Mouse (Mus musculus): ENCODE measurements around the gene Csnk2a2. TPM values are rescaled to one million over a fixed set of nuclear protein-coding genes. Genes with fewer than 3 reads are reported as not detected.

Gene Csnk2a2
- polyA plus RNA-seq, 1 experiment from 2014 or later = 10.3 TPM

DNA sequence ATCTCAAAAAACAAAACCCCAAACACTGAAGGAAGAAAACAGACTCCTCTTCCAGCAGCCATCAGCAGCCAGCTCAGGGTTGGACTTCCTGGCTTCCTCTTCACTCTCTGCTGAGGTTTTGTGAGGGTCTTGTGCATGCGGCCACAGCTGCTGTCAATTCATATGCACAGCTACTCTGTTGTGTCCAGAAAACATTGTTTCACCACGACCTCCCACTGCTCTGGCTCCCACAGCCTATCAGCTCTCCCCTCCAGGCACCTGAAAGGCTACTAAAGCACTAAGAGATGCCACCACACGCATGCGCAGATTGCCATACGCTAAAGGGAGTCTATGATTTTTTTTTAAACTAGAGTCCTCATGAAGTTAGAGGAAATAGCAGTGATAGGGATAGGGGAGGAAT, 15.0 kb upstream of the Csnk2a2 start:
- WGBS = 61% methylated on average over 5 of the region's 5 CpGs
- Histone ChIP-seq H3K4me3 (no peak overlapping the region), H3K27ac (replicated peaks) (no peak overlapping the region), H3K9ac (replicated peaks) (no peak overlapping the region), H3K9me3 (no peaks in the 10 kb centered on the region), H3K4me2 (replicated peaks) (no peak overlapping the region), H3K4me1 (no peaks in the 10 kb centered on the region), H3K27me3 (no peaks in the 10 kb centered on the region), H3K36me3 (no peaks in the 10 kb centered on the region)
- ATAC-seq (ENCODE audit: low FRiP score, low read depth) = no peak

DNA sequence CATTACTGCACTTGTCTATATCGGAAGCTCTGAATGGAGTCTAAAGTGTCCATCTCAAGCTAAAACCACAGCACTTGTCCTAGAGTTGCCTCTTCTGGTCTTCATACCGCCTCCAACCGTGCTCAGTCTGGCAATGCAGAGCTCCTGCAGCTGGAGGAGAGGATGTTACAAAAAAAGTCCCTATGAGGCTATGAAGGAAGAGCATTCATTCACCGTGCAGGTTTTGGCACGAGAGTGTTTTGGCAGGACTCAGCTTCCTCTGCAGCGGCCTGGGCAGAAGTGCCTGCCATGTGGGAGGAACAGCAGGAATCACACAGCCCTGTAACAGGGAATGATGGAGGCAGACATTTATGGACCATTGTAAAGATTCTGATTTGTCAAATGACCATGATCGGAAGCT, 12.6 kb upstream of the Csnk2a2 start:
- WGBS = 89% methylated on average over 7 of the region's 7 CpGs
- no peak overlapping the region for H3K4me2 ChIP-seq (replicated peaks)
- no peaks in the 10 kb centered on the region for H3K27me3 ChIP-seq
- no peaks in the 10 kb centered on the region for H3K9me3 ChIP-seq
- ATAC-seq (ENCODE audit: low FRiP score, low read depth) = no peak
- H3K4me3 ChIP-seq = no peak overlapping the region
- H3K9ac ChIP-seq (replicated peaks) = no peak overlapping the region
- H3K4me1 ChIP-seq = no peaks in the 10 kb centered on the region
- no peaks in the 10 kb centered on the region for H3K36me3 ChIP-seq
- H3K27ac ChIP-seq (replicated peaks) = no peak overlapping the region

DNA sequence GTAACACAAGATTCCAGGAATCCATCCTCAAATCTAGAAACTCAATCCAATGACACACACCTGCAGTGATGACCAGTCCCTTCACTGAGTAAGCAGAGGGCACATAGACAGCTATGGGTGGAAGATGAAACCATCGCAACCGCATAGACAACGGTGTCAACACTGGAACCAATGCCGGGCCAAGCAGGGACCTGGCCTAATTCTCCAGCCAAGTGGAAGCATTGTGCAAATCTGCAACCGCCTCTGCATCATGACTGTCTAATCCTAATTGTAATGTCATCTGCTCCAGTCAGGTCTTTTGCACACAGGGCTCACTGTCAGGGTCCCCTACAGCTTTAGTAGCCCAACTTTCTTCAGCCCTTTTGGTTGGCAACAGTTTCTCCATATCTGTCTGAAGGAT, 10.6 kb upstream of the Csnk2a2 start:
- H3K4me1 ChIP-seq = no peaks in the 10 kb centered on the region
- no peak overlapping the region for H3K9ac ChIP-seq (replicated peaks)
- no peak overlapping the region for H3K27ac ChIP-seq (replicated peaks)
- 91% methylated on average over 5 of the region's 5 CpGs for WGBS
- H3K36me3 ChIP-seq = no peaks in the 10 kb centered on the region
- H3K4me2 ChIP-seq (replicated peaks) = no peak overlapping the region
- H3K9me3 ChIP-seq = no peaks in the 10 kb centered on the region
- no peak overlapping the region for H3K4me3 ChIP-seq
- no peaks in the 10 kb centered on the region for H3K27me3 ChIP-seq
- ATAC-seq (ENCODE audit: low FRiP score, low read depth) = no peak

DNA sequence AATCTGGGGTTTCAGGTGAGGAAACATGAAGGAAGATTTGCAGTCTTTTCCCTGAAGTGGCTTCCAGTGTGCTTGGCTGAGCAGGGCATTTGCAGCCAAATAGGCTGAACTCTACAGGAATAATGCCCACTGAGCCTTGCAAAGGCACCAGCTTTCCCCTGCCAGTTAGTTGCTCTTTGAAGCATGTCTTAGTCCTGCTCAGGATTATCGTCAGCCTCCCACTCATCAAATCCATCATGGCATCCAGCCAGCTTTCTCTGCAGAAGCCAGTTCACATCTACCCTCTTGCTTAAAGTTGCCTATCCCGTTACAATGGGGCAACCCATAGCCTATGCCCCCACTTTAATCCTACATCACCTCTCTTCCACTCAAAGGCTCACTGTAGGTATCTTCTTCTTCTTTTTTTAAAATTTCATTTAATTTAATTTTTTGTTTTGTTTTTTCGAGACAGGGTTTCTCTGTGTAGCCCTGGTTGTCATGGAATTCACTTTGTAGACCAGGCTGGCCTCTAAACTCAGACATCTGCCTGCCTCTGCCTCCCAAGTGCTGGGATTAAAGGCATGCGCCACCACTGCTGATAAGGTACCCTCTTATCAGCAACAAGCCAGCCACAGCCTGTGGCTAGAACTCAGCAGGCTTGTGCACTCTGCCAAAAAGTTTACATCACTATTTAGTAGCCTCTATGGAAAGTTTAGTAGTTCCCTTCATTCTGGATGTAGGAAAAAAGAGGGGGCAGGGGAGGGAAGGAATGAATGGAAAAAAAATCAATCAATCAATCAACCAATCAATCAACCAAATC, 9.6 kb upstream of the Csnk2a2 start:
- Histone ChIP-seq H3K9ac (replicated peaks) (no peak overlapping the region), H3K4me2 (replicated peaks) (no peak overlapping the region), H3K36me3 (no peaks in the 10 kb centered on the region), H3K27ac (replicated peaks) (no peak overlapping the region), H3K9me3 (no peaks in the 10 kb centered on the region), H3K27me3 (no peaks in the 10 kb centered on the region), H3K4me1 (no peaks in the 10 kb centered on the region), H3K4me3 (no peak overlapping the region)
- no peak for ATAC-seq (ENCODE audit: low FRiP score, low read depth)
- WGBS = 67% methylated on average over 4 of the region's 4 CpGs

DNA sequence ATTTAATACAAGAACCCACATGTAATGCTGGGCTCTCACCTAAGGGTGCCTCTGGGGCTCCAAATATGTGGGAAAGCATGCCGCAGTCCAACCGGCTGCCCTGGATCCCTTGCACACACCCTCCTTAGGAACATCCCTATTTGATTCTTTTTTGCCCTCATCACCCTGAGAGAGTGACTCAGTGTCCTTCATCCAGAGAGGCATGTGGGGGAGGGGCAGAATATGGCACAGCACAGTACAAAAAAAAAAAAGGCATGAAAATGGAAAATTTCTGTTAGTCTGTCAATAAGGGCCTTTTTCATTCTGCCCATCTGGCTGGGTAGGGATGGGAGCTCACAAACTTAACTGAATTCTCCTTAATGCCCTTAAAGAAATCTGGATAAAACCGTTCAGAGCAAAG, 8.0 kb upstream of the Csnk2a2 start:
- 75% methylated on average over 3 of the region's 3 CpGs for WGBS

DNA sequence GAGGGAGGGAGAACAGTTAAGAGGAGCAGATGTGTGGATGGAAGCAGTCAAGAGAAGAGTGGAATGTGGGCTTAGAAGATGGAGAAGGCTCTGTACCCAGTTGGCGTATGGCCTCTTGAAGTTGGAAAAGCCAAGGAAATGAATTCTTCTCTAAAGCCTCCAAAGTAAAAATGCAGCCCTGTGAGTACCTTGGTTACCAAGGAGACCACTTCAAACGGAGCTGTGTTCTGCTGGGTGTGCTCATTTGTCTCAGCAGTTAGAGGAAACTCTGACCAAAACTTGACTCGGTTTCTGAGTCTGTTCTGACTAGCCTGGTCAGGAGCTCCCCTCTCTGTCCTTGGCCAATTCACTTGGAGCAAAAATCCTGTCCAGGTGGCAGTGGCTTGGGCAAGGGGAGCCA, 6.6 kb upstream of the Csnk2a2 start:
- Histone ChIP-seq H3K4me3 (no peak overlapping the region), H3K36me3 (no peaks in the 10 kb centered on the region), H3K4me1 (no peaks in the 10 kb centered on the region), H3K9ac (replicated peaks) (no peak overlapping the region), H3K9me3 (no peaks in the 10 kb centered on the region), H3K27ac (replicated peaks) (no peak overlapping the region), H3K27me3 (no peaks in the 10 kb centered on the region), H3K4me2 (replicated peaks) (no peak overlapping the region)
- whole genome bisulfite sequencing = 49% methylated on average over 3 of the region's 3 CpGs
- ATAC-seq (ENCODE audit: low FRiP score, low read depth) = no peak

More for the DNA sequence above, 8.0 kb upstream of the Csnk2a2 start:
- no peaks in the 10 kb centered on the region for H3K4me1 ChIP-seq
- H3K27ac ChIP-seq (replicated peaks) = no peak overlapping the region
- H3K4me2 ChIP-seq (replicated peaks) = no peak overlapping the region
- H3K4me3 ChIP-seq = no peak overlapping the region
- no peaks in the 10 kb centered on the region for H3K9me3 ChIP-seq
- H3K9ac ChIP-seq (replicated peaks) = no peak overlapping the region
- ATAC-seq (ENCODE audit: low FRiP score, low read depth) = no peak
- no peaks in the 10 kb centered on the region for H3K36me3 ChIP-seq
- no peaks in the 10 kb centered on the region for H3K27me3 ChIP-seq

DNA sequence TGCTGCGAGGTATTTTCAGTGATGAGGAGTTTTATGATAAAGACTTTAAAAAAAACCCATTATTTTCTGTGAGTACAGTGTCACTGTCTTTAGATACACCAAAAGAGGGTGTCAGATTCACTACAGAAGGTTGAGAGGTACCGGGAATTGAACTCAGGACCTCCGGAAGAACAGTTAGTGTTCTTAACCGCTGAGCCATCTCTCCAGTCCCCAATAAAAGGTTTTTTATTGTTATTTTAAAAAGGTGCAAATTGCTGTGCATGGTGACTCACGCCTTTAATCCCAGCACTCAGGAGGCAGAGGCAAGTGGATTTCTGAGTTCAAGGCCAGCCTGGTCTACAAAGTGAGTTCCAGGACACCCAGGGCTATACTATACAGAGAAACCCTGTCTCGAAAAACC, 5.6 kb upstream of the Csnk2a2 start:
- no peak for ATAC-seq (ENCODE audit: low FRiP score, low read depth)
- H3K4me1 ChIP-seq = no peaks in the 10 kb centered on the region
- no peak overlapping the region for H3K27ac ChIP-seq (replicated peaks)
- no peak overlapping the region for H3K9ac ChIP-seq (replicated peaks)
- 85% methylated on average over 6 of the region's 6 CpGs for WGBS
- H3K27me3 ChIP-seq = no peaks in the 10 kb centered on the region
- H3K9me3 ChIP-seq = no peaks in the 10 kb centered on the region
- H3K36me3 ChIP-seq = no peaks in the 10 kb centered on the region
- H3K4me3 ChIP-seq = no peak overlapping the region
- no peak overlapping the region for H3K4me2 ChIP-seq (replicated peaks)

DNA sequence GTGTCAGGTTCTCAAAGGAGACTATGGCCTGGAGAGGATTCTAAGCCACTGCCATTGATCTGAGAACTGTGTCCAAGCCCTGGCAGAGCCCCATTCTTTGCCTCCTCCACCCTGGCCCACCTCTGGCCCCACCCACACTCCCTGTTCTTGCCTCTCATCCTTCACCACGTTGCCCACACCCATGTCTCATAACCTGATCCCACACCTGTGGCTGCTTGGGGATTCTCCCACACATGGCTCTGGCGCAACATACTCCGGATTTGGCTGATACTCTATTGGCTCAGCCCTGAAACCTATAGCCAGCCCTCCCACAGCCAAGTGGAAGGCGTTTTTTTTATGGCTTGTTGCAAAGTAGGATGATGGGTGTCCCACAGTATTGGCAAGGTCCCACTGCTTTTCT, 2.2 kb upstream of the Csnk2a2 start:
- no peak overlapping the region for H3K9ac ChIP-seq (replicated peaks)
- H3K27me3 ChIP-seq = no peaks in the 10 kb centered on the region
- no peaks in the 10 kb centered on the region for H3K36me3 ChIP-seq
- H3K4me3 ChIP-seq = no peak overlapping the region
- peaks cover 10% of the 10 kb centered on the region for H3K4me1 ChIP-seq
- WGBS = 74% methylated on average over 4 of the region's 4 CpGs
- H3K9me3 ChIP-seq = no peaks in the 10 kb centered on the region
- no peak for ATAC-seq (ENCODE audit: low FRiP score, low read depth)
- no peak overlapping the region for H3K4me2 ChIP-seq (replicated peaks)
- H3K27ac ChIP-seq (replicated peaks) = no peak overlapping the region

DNA sequence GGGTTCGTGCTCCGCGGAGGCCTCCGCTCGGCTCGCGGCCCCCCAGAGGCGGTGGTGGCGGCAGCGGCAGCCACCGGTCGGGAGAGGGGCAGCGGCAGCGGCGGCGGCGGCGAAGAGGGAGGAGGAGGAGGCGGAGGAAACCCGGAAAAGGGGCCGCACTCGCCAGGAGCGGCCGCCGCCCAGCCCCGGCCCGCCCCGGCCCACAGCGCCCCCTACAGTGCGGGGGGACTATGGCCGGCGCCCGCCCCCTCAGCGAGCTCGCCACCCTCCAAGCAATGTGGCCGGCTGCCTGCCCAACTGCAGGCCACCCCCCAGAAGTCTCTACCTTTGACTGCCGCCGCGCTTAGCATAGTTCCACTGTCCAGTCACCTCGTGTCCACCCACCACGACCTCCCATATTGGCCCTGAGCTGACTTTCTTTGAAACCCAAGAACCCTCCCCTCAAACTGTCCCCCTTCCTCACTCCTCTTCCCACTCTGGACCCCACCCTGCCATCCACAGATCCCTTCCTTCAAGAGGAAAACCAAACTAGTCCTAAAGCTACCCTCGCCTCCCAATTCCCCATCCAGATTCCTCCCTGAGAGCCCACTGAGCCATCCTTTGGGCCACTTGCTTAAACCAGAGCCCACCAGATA, 1.0 kb downstream of the Csnk2a2 start:
- H3K9me3 ChIP-seq = no peaks in the 10 kb centered on the region
- H3K27ac ChIP-seq (replicated peaks) = no peak overlapping the region
- H3K4me3 ChIP-seq = peak overlapping the region; percentile 99
- no peaks in the 10 kb centered on the region for H3K27me3 ChIP-seq
- H3K9ac ChIP-seq (replicated peaks) = peak overlapping the region; percentile 98
- peaks cover 17% of the 10 kb centered on the region for H3K36me3 ChIP-seq
- WGBS = 2% methylated on average over 12 of the region's 42 CpGs
- H3K4me1 ChIP-seq = peaks cover 13% of the 10 kb centered on the region
- peak; percentile 95 for ATAC-seq (ENCODE audit: low FRiP score, low read depth)
- H3K4me2 ChIP-seq (replicated peaks) = peak overlapping the region; percentile 62

DNA sequence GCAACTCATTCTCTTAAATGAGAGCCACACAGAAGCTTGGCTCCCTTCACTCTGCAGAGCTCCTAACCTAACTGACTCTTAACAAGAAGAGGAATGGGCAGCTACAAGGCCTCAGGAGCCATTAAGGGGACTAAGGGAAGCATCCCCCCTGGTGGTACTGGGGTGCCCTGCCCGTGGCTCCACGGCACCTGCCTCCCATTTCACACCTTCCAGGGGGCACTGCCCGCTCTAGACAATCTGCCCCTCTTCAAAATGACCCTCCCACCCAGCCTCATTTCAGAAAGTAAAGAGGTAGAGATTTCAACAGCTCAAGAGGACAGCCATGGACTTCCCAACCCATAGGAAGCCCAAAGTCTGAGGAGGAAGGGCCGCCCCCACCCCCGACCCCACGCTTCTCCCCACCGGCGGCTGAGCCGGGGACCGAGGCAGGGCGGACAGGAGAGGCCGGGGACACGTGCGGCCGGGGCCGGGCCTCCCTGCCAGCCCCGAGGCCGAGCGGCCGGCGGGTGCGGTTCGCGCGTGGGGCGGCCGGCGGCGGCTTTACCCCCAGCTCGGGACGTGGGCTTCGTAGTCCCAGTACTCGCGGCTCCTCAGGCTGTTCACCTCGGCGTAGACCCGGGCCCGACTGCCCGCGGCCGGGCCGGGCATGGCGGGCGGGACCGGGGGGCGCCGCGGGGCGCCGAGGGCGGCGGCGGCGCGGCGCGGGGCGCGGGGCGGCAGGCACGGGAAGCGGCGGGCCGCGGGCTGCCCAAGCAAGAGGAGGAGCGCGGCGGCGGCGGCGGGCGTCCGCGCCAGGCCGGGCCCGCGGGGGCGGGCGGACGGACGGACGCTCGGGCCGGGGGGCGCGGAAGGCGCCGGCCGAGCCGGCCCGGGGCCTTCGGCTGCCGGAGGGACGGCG, 1.8 kb downstream of the Csnk2a2 start:
- H3K36me3 ChIP-seq = peaks cover 25% of the 10 kb centered on the region
- peak overlapping the region; percentile 99 for H3K4me3 ChIP-seq
- 0% methylated on average over 32 of the region's 95 CpGs for WGBS
- H3K9ac ChIP-seq (replicated peaks) = peak overlapping the region; percentile 98
- peak; percentile 52 for ATAC-seq (ENCODE audit: low FRiP score, low read depth)
- no peaks in the 10 kb centered on the region for H3K9me3 ChIP-seq
- peaks cover 13% of the 10 kb centered on the region for H3K4me1 ChIP-seq
- no peak overlapping the region for H3K27ac ChIP-seq (replicated peaks)
- H3K4me2 ChIP-seq (replicated peaks) = peak overlapping the region; percentile 94
- H3K27me3 ChIP-seq = no peaks in the 10 kb centered on the region

DNA sequence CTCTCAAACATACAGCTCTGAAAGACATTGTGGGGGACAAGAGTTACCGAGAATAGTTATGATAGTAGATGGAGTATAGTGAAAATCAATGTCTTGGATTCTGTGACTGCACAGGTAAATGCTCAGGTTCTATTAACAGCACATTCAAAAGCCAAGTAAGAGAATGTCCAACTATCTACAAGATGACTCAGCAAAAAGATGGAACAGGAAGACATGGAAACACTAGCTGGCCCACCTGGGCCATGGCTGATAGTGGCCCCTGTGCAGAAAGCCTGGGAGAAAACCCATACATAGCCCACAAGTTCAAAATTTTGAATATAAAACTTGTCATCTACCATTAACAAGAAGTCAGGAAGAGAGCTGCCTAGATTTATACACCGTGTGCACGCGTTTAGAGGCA, 19.8 kb downstream of the Csnk2a2 start:
- no peak for ATAC-seq (ENCODE audit: low FRiP score, low read depth)
- WGBS = 96% methylated on average over 4 of the region's 4 CpGs
- Histone ChIP-seq H3K4me2 (replicated peaks) (no peak overlapping the region), H3K4me3 (no peak overlapping the region), H3K36me3 (peaks cover 81% of the 10 kb centered on the region), H3K27me3 (no peaks in the 10 kb centered on the region), H3K27ac (replicated peaks) (no peak overlapping the region), H3K9ac (replicated peaks) (no peak overlapping the region), H3K4me1 (no peaks in the 10 kb centered on the region), H3K9me3 (no peaks in the 10 kb centered on the region)

DNA sequence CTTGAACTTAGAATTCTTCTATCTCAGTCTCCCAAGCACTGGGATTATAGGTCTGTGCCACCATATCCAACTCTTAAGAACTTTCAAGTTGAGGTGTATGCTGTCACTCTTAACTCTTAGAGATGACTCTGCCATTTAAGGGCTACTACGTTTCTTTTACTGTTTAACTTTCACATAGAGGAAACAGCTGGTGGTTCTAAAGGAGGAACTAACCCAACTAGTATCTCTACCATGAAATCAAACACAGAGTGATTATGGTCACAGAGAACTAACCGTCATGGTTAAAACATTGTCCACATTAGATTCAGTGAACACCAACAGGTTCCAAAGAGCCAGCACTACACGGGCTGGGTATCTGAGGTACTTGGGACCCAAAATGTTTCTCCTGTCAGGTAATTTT, 20.8 kb downstream of the Csnk2a2 start:
- no peak overlapping the region for H3K27ac ChIP-seq (replicated peaks)
- H3K4me1 ChIP-seq = no peaks in the 10 kb centered on the region
- H3K9ac ChIP-seq (replicated peaks) = no peak overlapping the region
- peaks cover 82% of the 10 kb centered on the region for H3K36me3 ChIP-seq
- H3K27me3 ChIP-seq = no peaks in the 10 kb centered on the region
- no peak overlapping the region for H3K4me3 ChIP-seq
- ATAC-seq (ENCODE audit: low FRiP score, low read depth) = no peak
- 94% methylated on average over 3 of the region's 3 CpGs for WGBS
- H3K9me3 ChIP-seq = no peaks in the 10 kb centered on the region
- no peak overlapping the region for H3K4me2 ChIP-seq (replicated peaks)
